Mouse (Mus musculus): ENCODE measurements at regions not wholly inside any gene's neighbourhood (a gene's known extent, or its start where the extent isn't known, plus 50 kb on each side); places are given as distances from the start of the nearest gene placed in this dataset.

DNA sequence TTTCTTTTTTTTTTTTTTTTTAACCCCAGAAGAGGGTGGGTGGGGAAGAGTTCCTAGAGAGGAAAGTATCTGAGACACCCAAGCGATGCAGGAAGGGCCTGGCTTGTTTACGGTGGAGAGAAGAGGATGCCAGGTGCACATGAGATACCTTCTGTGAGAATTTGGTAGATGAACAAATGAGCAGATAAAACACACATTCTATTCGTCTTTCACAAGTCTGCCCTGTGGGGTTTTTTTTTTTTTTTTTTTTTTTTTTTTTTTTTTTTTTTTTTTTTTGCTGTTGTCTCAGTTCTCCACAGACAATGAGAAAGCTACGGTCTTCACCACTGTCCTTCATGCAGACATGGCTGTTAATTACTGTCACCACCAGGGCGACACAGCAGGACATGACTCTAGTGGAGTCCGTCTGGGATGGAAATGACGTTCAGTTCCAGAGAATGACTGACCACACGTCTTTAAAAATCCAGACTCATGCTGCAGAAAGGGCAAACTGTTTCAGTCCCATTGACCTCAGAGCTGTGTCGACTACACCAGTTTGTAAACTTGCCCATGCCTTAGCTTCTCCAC, 278.3 kb downstream of the Lnpk start:
- TF ChIP-seq POLR2A (IDR thresholded peaks at IDR 0.05; ENCODE audit: borderline replicate concordance, control insufficient read depth, low read depth, low read length), result no peak
- no peak for TF ChIP-seq CTCF (IDR thresholded peaks at IDR 0.05; ENCODE audit: control insufficient read depth, insufficient read depth, low read length)

All from bone marrow, adult 2 months (tissue).